Mouse (Mus musculus) monocyte, adult 2 months (primary cell): ENCODE measurements around the gene Cyp17a1.

ENCODE experiments used
- DNase-seq, 2 experiments: peaks; one replicate each; pipeline ENCODE4 v3.0.0; 2022; ENCODE audit warnings: low spot score in 2 of 2, low read depth in 1 of 2

The Cyp17a1 gene

GRCm38 (mm10) chr19:46672766-46673418, at the start of gene Cyp17a1:
Gene Cyp17a1 (minus strand): TSS chr19:46673172.
- no peak for DNase-seq

- DNase-seq = no peak
These were observed 45.2 kb upstream of the Cyp17a1 start for GRCm38 (mm10) chr19:46718150-46718549.

GRCm38 (mm10) chr19:46715016-46715415, 42.0 kb upstream of the Cyp17a1 start:
- DNase-seq = no peak

- DNase-seq = no peak
These were observed 41.3 kb upstream of the Cyp17a1 start for GRCm38 (mm10) chr19:46714234-46714633.

GRCm38 (mm10) chr19:46710614-46711013, 37.6 kb upstream of the Cyp17a1 start:
- no peak for DNase-seq

- peak in 1 of 2 experiments; percentile 44 for DNase-seq
These were observed 34.6 kb upstream of the Cyp17a1 start, which contains the start of gene As3mt for GRCm38 (mm10) chr19:46707296-46708151. Gene As3mt (plus strand): TSS chr19:46707458.

- no peak for DNase-seq
These were observed 33.7 kb upstream of the Cyp17a1 start for GRCm38 (mm10) chr19:46706540-46707295.

GRCm38 (mm10) chr19:46705779-46706495, 33.0 kb upstream of the Cyp17a1 start:
- no peak for DNase-seq

GRCm38 (mm10) chr19:46701156-46701555, 28.2 kb upstream of the Cyp17a1 start:
- no peak for DNase-seq

- no peak for DNase-seq
These were observed 26.1 kb upstream of the Cyp17a1 start for GRCm38 (mm10) chr19:46699011-46699481.

- DNase-seq = no peak
These were observed 25.0 kb upstream of the Cyp17a1 start for GRCm38 (mm10) chr19:46697840-46698517.

- no peak for DNase-seq
These were observed 24.0 kb upstream of the Cyp17a1 start for GRCm38 (mm10) chr19:46696943-46697342.

GRCm38 (mm10) chr19:46696482-46696881, 23.5 kb upstream of the Cyp17a1 start:
- no peak for DNase-seq

GRCm38 (mm10) chr19:46693146-46693545, 20.2 kb upstream of the Cyp17a1 start:
- no peak for DNase-seq

- no peak for DNase-seq
These were observed 18.1 kb upstream of the Cyp17a1 start for GRCm38 (mm10) chr19:46691078-46691477.

- no peak for DNase-seq
These were observed 17.4 kb upstream of the Cyp17a1 start for GRCm38 (mm10) chr19:46690387-46690786.

GRCm38 (mm10) chr19:46689460-46690372, 16.7 kb upstream of the Cyp17a1 start, which contains the start of gene Borcs7:
Gene Borcs7 (plus strand): TSS chr19:46689906.
- DNase-seq = peak; percentile 55 to 66

- no peak for DNase-seq
These were observed 6.9 kb upstream of the Cyp17a1 start for GRCm38 (mm10) chr19:46679720-46680383.
